Mouse (Mus musculus): ENCODE measurements at regions not wholly inside any gene's neighbourhood (a gene's known extent, or its start where the extent isn't known, plus 50 kb on each side); places are given as distances from the start of the nearest gene placed in this dataset.

- TF ChIP-seq EP300 (IDR thresholded peaks at IDR 0.05; ENCODE audit: low read depth) (no peak), CTCF (IDR thresholded peaks at IDR 0.05; ENCODE audit: low read depth) (no peak)
Measured at GRCm38 (mm10) chr13:19928761-19929160, 104.7 kb upstream of the Gpr141 start.

Measured in liver, embryonic 14.5 days (tissue).